Mouse (Mus musculus): ENCODE results near the gene Hace1. TPM values are rescaled to one million over a fixed set of nuclear protein-coding genes. Genes with fewer than 3 reads are reported as not detected.

The Hace1 gene
- total and polyA plus RNA-seq, 3 experiments: 6.8 to 21.1 (median 11.4) TPM

DNA sequence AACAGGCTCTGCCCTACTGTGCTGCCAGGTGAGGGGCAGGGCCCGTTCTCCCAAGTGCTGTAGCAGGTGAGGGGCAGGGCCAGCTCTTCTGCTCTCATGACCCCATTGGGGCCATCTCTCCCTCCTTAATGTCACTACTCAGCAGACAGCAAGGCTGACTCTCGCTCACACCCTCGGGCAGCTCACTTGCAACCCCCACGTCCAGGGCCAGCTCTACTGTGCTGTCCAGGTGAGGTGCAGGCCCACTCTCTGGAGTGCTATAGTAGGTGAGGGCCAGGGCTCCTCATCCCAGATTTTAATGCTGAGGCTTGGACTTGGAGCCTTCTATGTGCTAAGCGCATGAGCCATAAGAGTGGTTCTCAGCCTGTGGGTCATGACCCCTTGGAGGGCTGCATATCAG is 38.4 kb downstream of the Hace1 start:
- TF ChIP-seq NRF1 (IDR thresholded peaks at IDR 0.05; ENCODE audit: low read depth, low read length) (no peak), RCOR1 (conservative IDR thresholded peaks at IDR 0.05; ENCODE audit: low read depth, low read length) (no peak), USF1 (IDR thresholded peaks at IDR 0.05; ENCODE audit: low read depth, low read length) (no peak), ELF1 (IDR thresholded peaks at IDR 0.05; ENCODE audit: low read depth, low read length) (no peak), JUND (conservative IDR thresholded peaks at IDR 0.05; ENCODE audit: low read depth, low read length) (no peak), HCFC1 (IDR thresholded peaks at IDR 0.05; ENCODE audit: low read depth, low read length) (no peak), POLR2A (IDR thresholded peaks at IDR 0.05; ENCODE audit: low read depth, low read length) (no peak), CHD2 (IDR thresholded peaks at IDR 0.05; ENCODE audit: low read length) (no peak), POLR2AphosphoS2 (IDR thresholded peaks at IDR 0.05; ENCODE audit: low read depth, low read length) (no peak), JUN (IDR thresholded peaks at IDR 0.05; ENCODE audit: insufficient read depth, low read depth, low read length) (no peak), TCF12 (IDR thresholded peaks at IDR 0.05; ENCODE audit: low read depth, low read length) (no peak), MAZ (IDR thresholded peaks at IDR 0.05; ENCODE audit: low read depth, low read length) (no peak), KAT2A (IDR thresholded peaks at IDR 0.05; ENCODE audit: insufficient replicate concordance, low read length) (no peak), EP300 (IDR thresholded peaks at IDR 0.05; ENCODE audit: low read length) (no peak), CTCF (conservative IDR thresholded peaks at IDR 0.05 in 1 of 2, IDR thresholded peaks at IDR 0.05 in 1 of 2; ENCODE audit: low read depth in 2 of 2, low read length in 2 of 2) (no peak), E2F4 (IDR thresholded peaks at IDR 0.05; ENCODE audit: insufficient replicate concordance, low read depth, low read length) (no peak), MEF2A (IDR thresholded peaks at IDR 0.05; ENCODE audit: borderline replicate concordance, low read depth, low read length) (no peak)
- Histone ChIP-seq H3K27ac (ENCODE audit: insufficient read depth, low read depth) (no peak overlapping the region), H3K27me3 (replicated peaks) (no peaks in the 10 kb centered on the region), H3K9ac (ENCODE audit: insufficient read depth, low read depth) (no peak overlapping the region), H3K79me2 (replicated peaks; ENCODE audit: control insufficient read depth, extremely low read depth, insufficient read depth, poor library complexity, severe bottlenecking) (no peaks in the 10 kb centered on the region), H3K36me3 (replicated peaks in 1 of 2; ENCODE audit: control insufficient read depth in 1 of 2, insufficient read depth in 1 of 2, low read length in 1 of 2) (peaks cover 4 to 37% of the 10 kb centered on the region in 2 experiments), H3K4me2 (ENCODE audit: insufficient read depth, low read depth, poor library complexity, severe bottlenecking) (no peak overlapping the region), H3K4me1 (ENCODE audit: control insufficient read depth in 1 of 2, insufficient read depth in 2 of 2) (no peaks in the 10 kb centered on the region), H3K4me3 (replicated peaks in 1 of 3; ENCODE audit: low read depth in 2 of 3, low read length in 2 of 3, poor library complexity in 1 of 3) (no peak overlapping the region), H3K9me3 (replicated peaks; ENCODE audit: low read length) (no peaks in the 10 kb centered on the region)
- dilution Hi-C loops (cut with MboI; ENCODE audit: extremely low pct_ligation_motif_present, extremely low pct_unique_long_range_greater_than_20kb, low sequenced_read_pairs) (no loop called here), in situ Hi-C loops (cut with MboI; ENCODE audit: low pct_ligation_motif_present, low pct_unique_long_range_greater_than_20kb, low sequenced_read_pairs) (no loop called here)
- DNase-seq (ENCODE audit: extremely low read depth): no peak

DNA sequence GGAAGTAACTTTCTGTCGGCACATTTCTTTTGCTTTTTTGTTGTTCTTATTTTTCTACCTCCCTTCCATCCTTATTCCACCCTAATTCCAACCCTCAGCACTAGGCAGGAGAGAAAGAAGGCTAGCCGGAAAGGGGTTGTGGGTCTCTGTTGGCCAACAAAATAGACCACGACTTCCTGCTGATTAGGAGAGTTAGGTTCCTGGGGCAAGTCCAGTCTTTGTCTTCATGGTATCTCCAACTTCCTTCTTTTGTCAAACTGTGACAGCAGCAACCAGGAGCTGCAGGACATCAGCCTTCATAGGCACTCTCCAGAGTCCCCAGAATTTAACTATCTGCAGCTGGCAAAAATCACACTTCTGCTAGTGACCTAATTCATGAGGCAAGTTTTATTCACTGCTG is 41.4 kb downstream of the Hace1 start:
- H3K4me3 ChIP-seq (replicated peaks in 1 of 3; ENCODE audit: low read depth in 2 of 3, low read length in 2 of 3, poor library complexity in 1 of 3): no peak overlapping the region
- H3K79me2 ChIP-seq (replicated peaks; ENCODE audit: control insufficient read depth, extremely low read depth, insufficient read depth, poor library complexity, severe bottlenecking): no peaks in the 10 kb centered on the region
- no peaks in the 10 kb centered on the region for H3K27me3 ChIP-seq (replicated peaks)
- no peak overlapping the region for H3K27ac ChIP-seq (ENCODE audit: insufficient read depth, low read depth)
- DNase-seq (ENCODE audit: extremely low read depth): no peak
- no peaks in the 10 kb centered on the region for H3K9me3 ChIP-seq (replicated peaks; ENCODE audit: low read length)
- H3K9ac ChIP-seq (ENCODE audit: insufficient read depth, low read depth): no peak overlapping the region
- H3K4me1 ChIP-seq (ENCODE audit: control insufficient read depth in 1 of 2, insufficient read depth in 2 of 2): no peaks in the 10 kb centered on the region
- dilution Hi-C loops (cut with MboI; ENCODE audit: extremely low pct_ligation_motif_present, extremely low pct_unique_long_range_greater_than_20kb, low sequenced_read_pairs): no loop called here
- TF ChIP-seq SIN3A (IDR thresholded peaks at IDR 0.05; ENCODE audit: low read length) (no peak), ELF1 (IDR thresholded peaks at IDR 0.05; ENCODE audit: low read depth, low read length) (no peak), POLR2A (IDR thresholded peaks at IDR 0.05; ENCODE audit: low read depth, low read length) (no peak), POLR2AphosphoS2 (IDR thresholded peaks at IDR 0.05; ENCODE audit: low read depth, low read length) (no peak), UBTF (IDR thresholded peaks at IDR 0.05; ENCODE audit: low read depth, low read length) (no peak), USF1 (IDR thresholded peaks at IDR 0.05; ENCODE audit: low read depth, low read length) (no peak)
- no peak overlapping the region for H3K4me2 ChIP-seq (ENCODE audit: insufficient read depth, low read depth, poor library complexity, severe bottlenecking)
- in situ Hi-C loops (cut with MboI; ENCODE audit: low pct_ligation_motif_present, low pct_unique_long_range_greater_than_20kb, low sequenced_read_pairs): no loop called here
- H3K36me3 ChIP-seq (replicated peaks in 1 of 2; ENCODE audit: control insufficient read depth in 1 of 2, insufficient read depth in 1 of 2, low read length in 1 of 2): peaks cover 4 to 33% of the 10 kb centered on the region in 2 experiments

Data from CH12.LX (cell line).